Mouse (Mus musculus) G1E (cell line): ENCODE results near the gene Mast3.

Experiments used
- CTCF ChIP-seq: IDR thresholded peaks from 2 replicates; pipeline ENCODE4 v1.5.1; 2012; ENCODE audit warnings: low read depth, low read length, inconsistent platforms, mixed read lengths
- GATA1 ChIP-seq: IDR thresholded peaks from 2 replicates; pipeline ENCODE4 v1.6.1; 2012; ENCODE audit warnings: borderline replicate concordance, low read length, inconsistent platforms, mixed read lengths
- GATA2 ChIP-seq: IDR thresholded peaks from 2 replicates; pipeline ENCODE4 v1.6.1; 2012; ENCODE audit warnings: low read depth, low read length, inconsistent platforms, borderline replicate concordance
- POLR2AphosphoS5 ChIP-seq: IDR thresholded peaks from 2 replicates; pipeline ENCODE4 v1.6.1; 2012; ENCODE audit warnings: low read depth, low read length, inconsistent platforms; ENCODE audit not compliant: insufficient replicate concordance
- TAL1 ChIP-seq: conservative IDR thresholded peaks from 2 replicates; pipeline ENCODE4 v1.6.1; 2012; ENCODE audit warnings: low read depth, low read length, inconsistent platforms, mixed read lengths

DNA sequence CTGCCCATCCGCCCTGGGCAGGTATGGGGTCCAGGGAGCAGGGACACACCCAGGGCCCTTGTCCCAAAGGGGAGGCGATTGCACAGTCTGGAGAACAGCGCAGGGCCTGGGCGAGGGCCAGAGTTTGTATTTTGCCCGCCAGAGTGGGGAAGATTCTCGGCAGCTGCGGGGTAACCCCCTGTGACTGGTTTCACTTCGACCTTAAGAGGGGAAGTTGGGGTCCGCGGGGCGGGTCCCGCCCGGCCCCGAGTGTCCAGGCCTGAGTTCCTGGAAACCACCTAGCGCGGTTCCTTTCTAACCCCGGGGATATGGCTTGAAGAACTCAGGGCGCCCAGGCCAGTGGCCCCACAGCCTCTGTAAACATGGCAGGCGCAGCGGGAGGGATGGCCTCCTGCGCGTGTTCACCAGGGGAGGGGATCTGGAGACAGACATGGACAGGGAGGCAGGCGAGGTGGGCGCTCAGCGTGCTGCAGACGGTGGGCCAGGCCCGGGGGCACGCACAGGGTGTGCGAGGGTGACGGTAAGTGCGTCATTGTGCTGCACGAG lies 36.5 kb downstream of the Mast3 start:
- TF ChIP-seq CTCF (no peak), GATA1 (no peak), POLR2AphosphoS5 (no peak), TAL1 (no peak), GATA2 (no peak)
